Mouse (Mus musculus) bone marrow, adult 2 months (tissue): Measurements from ENCODE around the gene Rmnd5b.

Experiments
- CTCF ChIP-seq: fragments of 200-500 bp; IDR thresholded peaks from 2 replicates; pipeline ENCODE4 v1.5.1; 2011; ENCODE audit warnings: low read length, control low read depth; ENCODE audit not compliant: control insufficient read depth, insufficient read depth
- POLR2A ChIP-seq: fragments of 200-500 bp; IDR thresholded peaks from 2 replicates; pipeline ENCODE4 v1.6.1; 2011; ENCODE audit warnings: low read depth, mild to moderate bottlenecking, control low read depth, low read length, borderline replicate concordance; ENCODE audit not compliant: control insufficient read depth

GRCm38 (mm10) chr11:51637971-51638414 lies 2.3 kb upstream of the Rmnd5b start:
- peak; percentile 74; the same call in 1 of the 2 replicates for TF ChIP-seq POLR2A
- no peak for TF ChIP-seq CTCF
